Mouse (Mus musculus): ENCODE results near the gene Hsd17b13. TPM values are rescaled to one million over a fixed set of nuclear protein-coding genes. Genes with fewer than 3 reads are reported as not detected.
A peak's percentile ranks its signal among the peaks of the same experiment; 100 is the strongest.

Hsd17b13 gene
- polyA plus RNA-seq, 1 experiment from 2014 or later: not detected

GRCm38 (mm10) chr5:104010261-104010660 is 33.1 kb upstream of the Hsd17b13 start:
- DNase-seq (ENCODE audit: low spot score) (no peak), ATAC-seq (ENCODE audit: insufficient number of reproducible peaks, low FRiP score, low TSS enrichment, low read depth) (no peak)
- no peak overlapping the region for H3K27ac ChIP-seq (replicated peaks; ENCODE audit: low read depth, low read length)
- no peak overlapping the region for H3K4me2 ChIP-seq (ENCODE audit: low read depth, severe bottlenecking)
- no peaks in the 10 kb centered on the region for H3K9me3 ChIP-seq (ENCODE audit: control insufficient read depth, low read length)
- WGBS: 92% methylated on average over 7 of the region's 7 CpGs
- H3K4me3 ChIP-seq (ENCODE audit: low read depth, low read length): no peak overlapping the region
- H3K9ac ChIP-seq (ENCODE audit: low read length): no peak overlapping the region
- H3K4me1 ChIP-seq (ENCODE audit: control insufficient read depth, insufficient read depth, low read length): no peaks in the 10 kb centered on the region
- H3K36me3 ChIP-seq (ENCODE audit: control insufficient read depth, insufficient read depth, low read length): no peaks in the 10 kb centered on the region
- no peaks in the 10 kb centered on the region for H3K27me3 ChIP-seq (ENCODE audit: control insufficient read depth, insufficient read depth, low read length)

DNA sequence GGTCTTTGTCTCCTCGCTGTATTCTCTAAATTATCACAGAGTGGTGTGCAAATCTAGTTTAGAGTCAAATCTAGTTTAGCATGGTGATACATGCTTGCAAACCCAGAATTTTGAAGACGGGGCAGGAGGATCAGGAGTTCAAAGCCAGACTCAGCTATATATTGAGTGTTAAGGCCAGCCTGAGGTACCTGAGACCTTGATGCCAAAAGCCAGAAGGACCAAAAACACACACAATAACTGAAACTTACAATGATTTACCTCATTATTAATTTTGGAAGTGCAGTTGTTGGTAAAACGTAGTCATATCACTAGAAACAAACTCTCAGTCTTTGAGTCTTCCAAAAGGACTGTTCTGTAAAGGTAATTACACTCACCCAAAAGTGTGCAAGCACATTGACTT is 32.2 kb upstream of the Hsd17b13 start:
- 89% methylated on average over 3 of the region's 3 CpGs for WGBS

DNA sequence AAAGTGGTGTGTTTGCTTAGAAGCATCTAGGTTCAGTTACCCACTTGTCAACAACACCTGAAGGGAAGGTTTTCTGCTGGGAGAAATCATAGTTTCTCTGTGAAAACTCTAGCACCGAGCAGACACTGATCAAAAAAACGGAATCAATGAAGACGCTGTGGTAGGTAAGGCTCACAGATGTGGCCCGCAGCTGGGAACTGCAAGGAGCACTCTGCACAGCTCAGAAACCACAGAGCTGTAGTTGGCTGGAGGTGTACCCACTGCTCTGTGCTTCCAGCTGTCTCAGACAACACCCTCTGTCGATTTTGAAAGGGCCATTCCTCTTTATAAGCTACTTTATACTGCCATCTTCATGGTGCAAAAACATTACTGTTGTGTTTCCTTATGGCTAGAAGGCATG is 30.6 kb upstream of the Hsd17b13 start:
- H3K4me3 ChIP-seq (ENCODE audit: low read depth, low read length): no peak overlapping the region
- H3K4me2 ChIP-seq (ENCODE audit: low read depth, severe bottlenecking): no peak overlapping the region
- no peaks in the 10 kb centered on the region for H3K27me3 ChIP-seq (ENCODE audit: control insufficient read depth, insufficient read depth, low read length)
- no peaks in the 10 kb centered on the region for H3K36me3 ChIP-seq (ENCODE audit: control insufficient read depth, insufficient read depth, low read length)
- no peak overlapping the region for H3K27ac ChIP-seq (replicated peaks; ENCODE audit: low read depth, low read length)
- no peak for ATAC-seq (ENCODE audit: insufficient number of reproducible peaks, low FRiP score, low TSS enrichment, low read depth)
- no peak for DNase-seq (ENCODE audit: low spot score)
- 67% methylated on average over 5 of the region's 5 CpGs for WGBS
- H3K9ac ChIP-seq (ENCODE audit: low read length): no peak overlapping the region
- H3K9me3 ChIP-seq (ENCODE audit: control insufficient read depth, low read length): no peaks in the 10 kb centered on the region
- H3K4me1 ChIP-seq (ENCODE audit: control insufficient read depth, insufficient read depth, low read length): 0 out of 2 replicates have a peak, but pooled peaks cover 2% of the 10 kb centered on the region

More for the DNA sequence above, 32.2 kb upstream of the Hsd17b13 start:
- Histone ChIP-seq H3K4me2 (ENCODE audit: low read depth, severe bottlenecking) (no peak overlapping the region), H3K27ac (replicated peaks; ENCODE audit: low read depth, low read length) (no peak overlapping the region), H3K4me1 (ENCODE audit: control insufficient read depth, insufficient read depth, low read length) (no peaks in the 10 kb centered on the region), H3K27me3 (ENCODE audit: control insufficient read depth, insufficient read depth, low read length) (no peaks in the 10 kb centered on the region), H3K36me3 (ENCODE audit: control insufficient read depth, insufficient read depth, low read length) (no peaks in the 10 kb centered on the region), H3K4me3 (ENCODE audit: low read depth, low read length) (no peak overlapping the region), H3K9ac (ENCODE audit: low read length) (no peak overlapping the region), H3K9me3 (ENCODE audit: control insufficient read depth, low read length) (no peaks in the 10 kb centered on the region)
- DNase-seq (ENCODE audit: low spot score) (no peak), ATAC-seq (ENCODE audit: insufficient number of reproducible peaks, low FRiP score, low TSS enrichment, low read depth) (no peak)

DNA sequence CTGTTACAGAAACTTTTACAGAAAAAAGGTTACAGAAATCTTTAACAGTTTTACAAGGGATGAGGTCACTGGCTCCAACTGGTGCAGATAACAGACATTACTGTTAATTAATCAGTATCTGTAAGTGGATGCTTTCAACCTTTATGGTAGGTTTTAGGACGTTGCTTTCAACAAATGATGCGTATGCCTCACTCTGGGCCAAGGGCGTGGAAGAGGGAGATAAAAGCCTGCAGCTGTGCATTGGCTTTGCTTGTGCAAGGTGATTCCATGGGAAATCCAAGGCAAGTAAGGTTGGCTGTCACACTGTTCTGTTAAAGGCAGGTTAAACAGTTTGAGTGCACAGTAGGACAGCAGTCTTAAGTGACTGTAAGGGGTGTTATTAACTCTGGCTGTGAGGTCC is 29.6 kb upstream of the Hsd17b13 start:
- Histone ChIP-seq H3K36me3 (ENCODE audit: control insufficient read depth, insufficient read depth, low read length) (no peaks in the 10 kb centered on the region), H3K4me1 (ENCODE audit: control insufficient read depth, insufficient read depth, low read length) (peaks cover 4% of the 10 kb centered on the region; the same call in 1 of the 2 replicates), H3K27ac (replicated peaks; ENCODE audit: low read depth, low read length) (no peak overlapping the region), H3K9me3 (ENCODE audit: control insufficient read depth, low read length) (no peaks in the 10 kb centered on the region), H3K4me3 (ENCODE audit: low read depth, low read length) (no peak overlapping the region), H3K27me3 (ENCODE audit: control insufficient read depth, insufficient read depth, low read length) (no peaks in the 10 kb centered on the region), H3K4me2 (ENCODE audit: low read depth, severe bottlenecking) (no peak overlapping the region), H3K9ac (ENCODE audit: low read length) (no peak overlapping the region)
- ATAC-seq (ENCODE audit: insufficient number of reproducible peaks, low FRiP score, low TSS enrichment, low read depth) (no peak), DNase-seq (ENCODE audit: low spot score) (no peak)
- 72% methylated on average over 3 of the region's 3 CpGs for WGBS

- Histone ChIP-seq H3K4me3 (ENCODE audit: low read depth, low read length) (no peak overlapping the region), H3K27ac (replicated peaks; ENCODE audit: low read depth, low read length) (no peak overlapping the region), H3K27me3 (ENCODE audit: control insufficient read depth, insufficient read depth, low read length) (no peaks in the 10 kb centered on the region), H3K4me2 (ENCODE audit: low read depth, severe bottlenecking) (no peak overlapping the region), H3K9ac (ENCODE audit: low read length) (no peak overlapping the region), H3K36me3 (ENCODE audit: control insufficient read depth, insufficient read depth, low read length) (no peaks in the 10 kb centered on the region), H3K9me3 (ENCODE audit: control insufficient read depth, low read length) (no peaks in the 10 kb centered on the region), H3K4me1 (ENCODE audit: control insufficient read depth, insufficient read depth, low read length) (peaks cover 4% of the 10 kb centered on the region; the same call in 1 of the 2 replicates)
- DNase-seq (ENCODE audit: low spot score): no peak
- ATAC-seq (ENCODE audit: insufficient number of reproducible peaks, low FRiP score, low TSS enrichment, low read depth): no peak
- WGBS: 94% methylated on average over 2 of the region's 2 CpGs
These were observed 26.7 kb upstream of the Hsd17b13 start for GRCm38 (mm10) chr5:104003955-104004354.

GRCm38 (mm10) chr5:104003256-104003931 is 26.2 kb upstream of the Hsd17b13 start:
- H3K27ac ChIP-seq (replicated peaks; ENCODE audit: low read depth, low read length): no peak overlapping the region
- H3K36me3 ChIP-seq (ENCODE audit: control insufficient read depth, insufficient read depth, low read length): no peaks in the 10 kb centered on the region
- no peaks in the 10 kb centered on the region for H3K9me3 ChIP-seq (ENCODE audit: control insufficient read depth, low read length)
- H3K27me3 ChIP-seq (ENCODE audit: control insufficient read depth, insufficient read depth, low read length): no peaks in the 10 kb centered on the region
- H3K4me3 ChIP-seq (ENCODE audit: low read depth, low read length): no peak overlapping the region
- H3K4me2 ChIP-seq (ENCODE audit: low read depth, severe bottlenecking): no peak overlapping the region
- no peak overlapping the region for H3K9ac ChIP-seq (ENCODE audit: low read length)
- peaks cover 4% of the 10 kb centered on the region; the same call in 1 of the 2 replicates for H3K4me1 ChIP-seq (ENCODE audit: control insufficient read depth, insufficient read depth, low read length)
- no peak for ATAC-seq (ENCODE audit: insufficient number of reproducible peaks, low FRiP score, low TSS enrichment, low read depth)
- no peak for DNase-seq (ENCODE audit: low spot score)
- 50% methylated on average over 15 of the region's 15 CpGs for WGBS

- H3K27ac ChIP-seq (replicated peaks; ENCODE audit: low read depth, low read length): no peak overlapping the region
- H3K9me3 ChIP-seq (ENCODE audit: control insufficient read depth, low read length): no peaks in the 10 kb centered on the region
- H3K9ac ChIP-seq (ENCODE audit: low read length): no peak overlapping the region; the same call in 1 of the 2 replicates
- DNase-seq (ENCODE audit: low spot score): no peak
- no peaks in the 10 kb centered on the region for H3K36me3 ChIP-seq (ENCODE audit: control insufficient read depth, insufficient read depth, low read length)
- no peak overlapping the region for H3K4me3 ChIP-seq (ENCODE audit: low read depth, low read length)
- 20% methylated on average over 18 of the region's 18 CpGs for WGBS
- H3K4me2 ChIP-seq (ENCODE audit: low read depth, severe bottlenecking): no peak overlapping the region
- no peaks in the 10 kb centered on the region for H3K27me3 ChIP-seq (ENCODE audit: control insufficient read depth, insufficient read depth, low read length)
- peaks cover 4% of the 10 kb centered on the region; the same call in 1 of the 2 replicates for H3K4me1 ChIP-seq (ENCODE audit: control insufficient read depth, insufficient read depth, low read length)
- ATAC-seq (ENCODE audit: insufficient number of reproducible peaks, low FRiP score, low TSS enrichment, low read depth): no peak
These were observed 25.5 kb upstream of the Hsd17b13 start for GRCm38 (mm10) chr5:104002549-104003255.

- no peak overlapping the region for H3K9ac ChIP-seq (ENCODE audit: low read length)
- no peak overlapping the region for H3K4me3 ChIP-seq (ENCODE audit: low read depth, low read length)
- H3K27me3 ChIP-seq (ENCODE audit: control insufficient read depth, insufficient read depth, low read length): no peaks in the 10 kb centered on the region
- H3K4me1 ChIP-seq (ENCODE audit: control insufficient read depth, insufficient read depth, low read length): peaks cover 4% of the 10 kb centered on the region; the same call in 1 of the 2 replicates
- H3K27ac ChIP-seq (replicated peaks; ENCODE audit: low read depth, low read length): no peak overlapping the region
- no peaks in the 10 kb centered on the region for H3K9me3 ChIP-seq (ENCODE audit: control insufficient read depth, low read length)
- DNase-seq (ENCODE audit: low spot score): peak; percentile 87
- no peak for ATAC-seq (ENCODE audit: insufficient number of reproducible peaks, low FRiP score, low TSS enrichment, low read depth)
- no peaks in the 10 kb centered on the region for H3K36me3 ChIP-seq (ENCODE audit: control insufficient read depth, insufficient read depth, low read length)
- WGBS: 6% methylated on average over 5 of the region's 5 CpGs
- no peak overlapping the region for H3K4me2 ChIP-seq (ENCODE audit: low read depth, severe bottlenecking)
These were observed 22.5 kb upstream of the Hsd17b13 start for GRCm38 (mm10) chr5:103999738-104000137.

Data from limb, embryonic 11.5 days (tissue).